10 mouse cellular contexts compared by ENCODE assay signal in the genomic region with DNA sequence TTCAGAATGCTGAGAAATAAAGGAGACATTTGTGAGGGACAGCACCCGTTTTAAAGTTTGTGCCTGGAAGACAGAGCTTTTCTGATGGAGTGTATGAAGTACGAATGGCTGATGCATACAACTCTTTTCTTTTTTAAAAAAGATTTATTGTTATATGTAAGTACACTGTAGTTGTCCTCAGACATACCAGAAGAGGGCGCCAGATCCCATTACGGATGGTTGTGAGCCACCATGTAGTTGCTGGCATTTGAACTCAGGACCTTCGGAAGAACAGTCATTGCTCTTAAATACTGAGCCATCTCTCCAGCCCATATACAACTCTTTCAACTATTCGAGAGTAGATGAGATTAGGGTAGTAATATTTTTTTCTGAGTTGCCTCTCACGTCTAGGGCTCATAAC. TPM values are rescaled to one million over a fixed set of nuclear protein-coding genes. Genes with fewer than 3 reads are reported as not detected.
A peak's percentile ranks its signal among the peaks of the same experiment; 100 is the strongest.
DNase-seq lines count a peak whose midpoint lies in the region; ATAC-seq and TF ChIP-seq lines count a peak whose summit lies in the region.
"Had no signal": no experiment of that assay in that cellular context is flagged by ENCODE, and none has a peak within 500 bp of the region (broad histone marks: within the 10 kb centered on the region; RNA-seq: fewer than 3 reads in every experiment).

No protein-coding gene starts in this region.

- no peaks in the 10 kb centered on the region for H3K9me3 ChIP-seq in liver, postnatal 0 days (ENCODE audit: low read length)
- H3K9me3 ChIP-seq: hindbrain, embryonic 15.5 days had no signal

- TF ChIP-seq CTCF in liver, postnatal 0 days (IDR thresholded peaks at IDR 0.05; ENCODE audit: low read depth), result peak; percentile 67

- no peak overlapping the region for H3K9ac ChIP-seq in liver, postnatal 0 days (replicated peaks)
- H3K9ac ChIP-seq: hindbrain, embryonic 15.5 days had no signal

- no peaks in the 10 kb centered on the region for H3K36me3 ChIP-seq in liver, postnatal 0 days (replicated peaks; ENCODE audit: insufficient read depth, low read length)
- H3K36me3 ChIP-seq: hindbrain, embryonic 15.5 days had no signal

- H3K27ac ChIP-seq in liver, postnatal 0 days (ENCODE audit: low read depth), result no peak overlapping the region
- H3K27ac ChIP-seq: hindbrain, embryonic 15.5 days had no signal

- no peak for ATAC-seq in liver, postnatal 0 days
- ATAC-seq in erythroblast, adult 5-6 weeks (replicated peaks; ENCODE audit: low FRiP score, poor library complexity, severe bottlenecking), result no peak

- TF ChIP-seq EP300 in liver, postnatal 0 days (IDR thresholded peaks at IDR 0.05; ENCODE audit: low read depth), result no peak

- intact Hi-C loops in heart, postnatal 10 days (cut with DNase I), result loop anchor here (10.0 kb wide), 1 partner anchor 53 kb away; no protein-coding TSS in a partner anchor

- DNase-seq in gastrocnemius, postnatal 10 days, result peak; percentile 21
- no peak for DNase-seq in gastrocnemius, adult 8-10 months (ENCODE audit: low spot score in 2 of 2)
- peak; percentile 23 to 48 for DNase-seq in spleen, postnatal 36 days (ENCODE audit: low spot score in 2 of 2)
- no peak for DNase-seq in spleen, adult 12 weeks (ENCODE audit: low spot score)
- peak; percentile 38 for DNase-seq in liver, postnatal 0 days
- DNase-seq in layer of hippocampus, adult 18-20 months (ENCODE audit: low spot score in 2 of 2), result no peak
- no peak for DNase-seq in heart, postnatal 10 days
- DNase-seq: right cerebral cortex, postnatal 4 days had no signal

- WGBS in liver, postnatal 0 days (ENCODE audit: insufficient replicate concordance), result 75% methylated on average over 7 of the region's 7 CpGs

- peaks cover 15% of the 10 kb centered on the region for H3K4me1 ChIP-seq in liver, postnatal 0 days (ENCODE audit: insufficient read depth)
- H3K4me1 ChIP-seq: hindbrain, embryonic 15.5 days had no signal

- H3K4me3 ChIP-seq in liver, postnatal 0 days (ENCODE audit: low read depth, low read length), result no peak overlapping the region
- H3K4me3 ChIP-seq: hindbrain, embryonic 15.5 days had no signal

- no peak overlapping the region for H3K4me2 ChIP-seq in liver, postnatal 0 days (ENCODE audit: low read depth, low read length)
- H3K4me2 ChIP-seq: hindbrain, embryonic 15.5 days had no signal

- H3K27me3 ChIP-seq in liver, postnatal 0 days (ENCODE audit: insufficient read depth, low read length), result no peaks in the 10 kb centered on the region
- H3K27me3 ChIP-seq: hindbrain, embryonic 15.5 days had no signal

RNA-seq across cellular contexts. Expression of gene Lrrc8d, which starts 8.1 kb away (rescaled TPM):
- total RNA-seq in gastrocnemius, postnatal 10 days (2021), result 10 to 100 TPM; 10.8 to 11.1 TPM
- 1 to 10 TPM; 3.0 to 3.5 (median 3.3) TPM for total RNA-seq in gastrocnemius, adult 8-10 months (2022)
- polyA plus RNA-seq in liver, postnatal 0 days (2015; fragmentation: Nextera tagmentation; extraction: Ambion mirVana), result 11.6 TPM in 2 replicates
- 10 to 100 TPM; 46.8 to 47.8 TPM for total RNA-seq in layer of hippocampus, adult 18-20 months (2021)
- 11.5 and 14.4 TPM in 2 replicates for total RNA-seq in erythroblast, adult 5-6 weeks (2015; ENCODE audit: low replicate concordance)
- 6.4 and 10.3 TPM in 2 replicates for total RNA-seq in erythroblast, adult 5-6 weeks (2017; ENCODE audit: low replicate concordance)
- 10 to 100 TPM; 18.7 to 19.5 TPM for total RNA-seq in heart, postnatal 10 days (2021)

Comparison
In these comparisons a context has a peak if more than half of its experiments do, and no peak if none do; other contexts are left out.
1. DNase-seq: peak in gastrocnemius, postnatal 10 days (single experiment), spleen, postnatal 36 days (2 of 2) and liver, postnatal 0 days (single experiment); none in gastrocnemius, adult 8-10 months (0 of 2), spleen, adult 12 weeks (single experiment), layer of hippocampus, adult 18-20 months (0 of 2) and heart, postnatal 10 days (0 of 2).